Mouse (Mus musculus) kidney, adult 18-20 months (tissue): ENCODE results near the gene Rbm8a.
A peak's percentile ranks its signal among the peaks of the same experiment; 100 is the strongest.
"Not testable (repeated sequence)": the region's sequence is repeated elsewhere in the genome, so short reads cannot be mapped to it uniquely, and the experiment has no call there.

ENCODE experiments used
- DNase-seq: peaks from one replicate; pipeline ENCODE4 v3.0.0; 2021

Rbm8a gene

GRCm38 (mm10) chr3:96606007-96606406 lies 23.7 kb upstream of the Rbm8a start:
- not testable (repeated sequence) for DNase-seq

- no peak for DNase-seq
Measured at GRCm38 (mm10) chr3:96606618-96607017, 23.1 kb upstream of the Rbm8a start.

GRCm38 (mm10) chr3:96617941-96618340 lies 11.8 kb upstream of the Rbm8a start:
- no peak for DNase-seq

- no peak for DNase-seq
Measured at GRCm38 (mm10) chr3:96623201-96623600, 6.5 kb upstream of the Rbm8a start.

- no peak for DNase-seq
Measured at GRCm38 (mm10) chr3:96632058-96632457, 2.3 kb downstream of the Rbm8a start.

- DNase-seq: no peak
Measured at GRCm38 (mm10) chr3:96634015-96634414, 4.3 kb downstream of the Rbm8a start.

- peak; percentile 93 for DNase-seq
Measured at GRCm38 (mm10) chr3:96634928-96635879, 5.5 kb downstream of the Rbm8a start, which contains the start of the genes Pex11b and Gm42957. Gene Pex11b (plus strand): TSS chr3:96635376. Gene Gm42957 (plus strand): TSS chr3:96635474.

- no peak for DNase-seq
Measured at GRCm38 (mm10) chr3:96635906-96636305, 6.2 kb downstream of the Rbm8a start.

- DNase-seq: no peak
Measured at GRCm38 (mm10) chr3:96636448-96636847, 6.7 kb downstream of the Rbm8a start.

GRCm38 (mm10) chr3:96639219-96639618 lies 9.5 kb downstream of the Rbm8a start:
- peak; percentile 79 for DNase-seq

GRCm38 (mm10) chr3:96645018-96645649 lies 15.4 kb downstream of the Rbm8a start, which contains the start of gene Itga10:
Gene Itga10 (plus strand): TSS chr3:96645584.
- peak; percentile 34 for DNase-seq

GRCm38 (mm10) chr3:96647365-96647764 lies 17.6 kb downstream of the Rbm8a start:
- DNase-seq: no peak

GRCm38 (mm10) chr3:96660901-96661300 lies 31.2 kb downstream of the Rbm8a start:
- DNase-seq: no peak

- DNase-seq: no peak
Measured at GRCm38 (mm10) chr3:96662731-96663316, 33.1 kb downstream of the Rbm8a start.

GRCm38 (mm10) chr3:96663432-96664239 lies 33.9 kb downstream of the Rbm8a start:
- DNase-seq: peak; percentile 86

- DNase-seq: not testable (repeated sequence)
Measured at GRCm38 (mm10) chr3:96665732-96666363, 36.1 kb downstream of the Rbm8a start.

- DNase-seq: peak; percentile 38
Measured at GRCm38 (mm10) chr3:96666916-96667315, 37.2 kb downstream of the Rbm8a start.

GRCm38 (mm10) chr3:96667316-96667715 lies 37.6 kb downstream of the Rbm8a start:
- peak; percentile 46 for DNase-seq

- DNase-seq: no peak
Measured at GRCm38 (mm10) chr3:96668424-96669067, 38.8 kb downstream of the Rbm8a start.

GRCm38 (mm10) chr3:96669727-96670468 lies 40.2 kb downstream of the Rbm8a start, which contains the start of gene Ankrd35:
Gene Ankrd35 (plus strand): TSS chr3:96670131.
- peak; percentile 81 for DNase-seq

GRCm38 (mm10) chr3:96671519-96671918 lies 41.8 kb downstream of the Rbm8a start:
- DNase-seq: no peak
